ENCODE assay signal across 12 mouse cellular contexts in genomic region chr6:67159224-67159623, GRCm38 (mm10).
DNase-seq lines count a peak whose midpoint lies in the region; ATAC-seq and TF ChIP-seq lines count a peak whose summit lies in the region.
"Had no signal": no experiment of that assay in that cellular context is flagged by ENCODE, and none has a peak within 500 bp of the region (broad histone marks: within the 10 kb centered on the region; RNA-seq: fewer than 3 reads in every experiment).

No protein-coding gene starts in this region.

- no peak overlapping the region for H3K27ac ChIP-seq in forebrain, embryonic 13.5 days
- H3K27ac ChIP-seq in forebrain, embryonic 12.5 days: no peak overlapping the region
- no peak overlapping the region for H3K27ac ChIP-seq in lung, embryonic 14.5 days (ENCODE audit: low read depth)
- peak overlapping the region; percentile 99 for H3K27ac ChIP-seq in liver, embryonic 14.5 days
- H3K27ac ChIP-seq: layer of hippocampus, adult 2 months; left cerebral cortex, adult 2 months; limb, embryonic 13.5 days had no signal

- no peak for TF ChIP-seq CTCF in lung, embryonic 14.5 days (IDR thresholded peaks at IDR 0.05; ENCODE audit: low read depth)
- no peak for TF ChIP-seq CTCF in liver, embryonic 14.5 days (IDR thresholded peaks at IDR 0.05; ENCODE audit: low read depth)

- peak overlapping the region; percentile 38; the same call in 1 of the 2 replicates for H3K4me2 ChIP-seq in forebrain, embryonic 13.5 days
- H3K4me2 ChIP-seq in forebrain, embryonic 12.5 days: no peak overlapping the region
- H3K4me2 ChIP-seq in lung, embryonic 14.5 days: 0 out of 2 replicates have a peak overlapping the region, but pooled peaks have one; percentile 6
- peak overlapping the region; percentile 63 for H3K4me2 ChIP-seq in liver, embryonic 14.5 days (ENCODE audit: low read depth)
- H3K4me2 ChIP-seq in myocyte (ENCODE audit: low read depth): peak overlapping the region; percentile 50

- ATAC-seq in forebrain, embryonic 13.5 days: no peak
- no peak for ATAC-seq in forebrain, embryonic 12.5 days (ENCODE audit: low FRiP score)
- no peak for ATAC-seq in lung, embryonic 14.5 days (ENCODE audit: insufficient read depth)
- no peak for ATAC-seq in liver, embryonic 14.5 days (ENCODE audit: insufficient read depth)

- TF ChIP-seq POLR2A in myocyte (IDR thresholded peaks at IDR 0.05; ENCODE audit: insufficient read length, low read depth): no peak

- no peaks in the 10 kb centered on the region for H3K36me3 ChIP-seq in forebrain, embryonic 13.5 days (ENCODE audit: poor library complexity, severe bottlenecking)
- no peaks in the 10 kb centered on the region for H3K36me3 ChIP-seq in forebrain, embryonic 12.5 days (replicated peaks)
- no peaks in the 10 kb centered on the region for H3K36me3 ChIP-seq in lung, embryonic 14.5 days (ENCODE audit: insufficient read depth)
- no peaks in the 10 kb centered on the region for H3K36me3 ChIP-seq in liver, embryonic 14.5 days (replicated peaks; ENCODE audit: control insufficient read depth, insufficient read depth, low read depth)
- no peaks in the 10 kb centered on the region for H3K36me3 ChIP-seq in myocyte (ENCODE audit: control insufficient read depth, insufficient read depth)
- H3K36me3 ChIP-seq: limb, embryonic 13.5 days had no signal

- TF ChIP-seq EP300 in liver, embryonic 14.5 days (IDR thresholded peaks at IDR 0.05; ENCODE audit: low read depth): no peak

- no peaks in the 10 kb centered on the region for H3K9me3 ChIP-seq in forebrain, embryonic 13.5 days (replicated peaks)
- no peaks in the 10 kb centered on the region for H3K9me3 ChIP-seq in forebrain, embryonic 12.5 days
- H3K9me3 ChIP-seq in lung, embryonic 14.5 days (ENCODE audit: low read depth, low read length): no peaks in the 10 kb centered on the region
- no peaks in the 10 kb centered on the region for H3K9me3 ChIP-seq in liver, embryonic 14.5 days (ENCODE audit: control insufficient read depth, low read length)
- H3K9me3 ChIP-seq: limb, embryonic 13.5 days had no signal

- H3K79me2 ChIP-seq in myocyte (ENCODE audit: control insufficient read depth, insufficient read depth): no peaks in the 10 kb centered on the region

- H3ac ChIP-seq in myocyte (ENCODE audit: control insufficient read depth, insufficient read length): no peak overlapping the region

- H3K4me1 ChIP-seq in forebrain, embryonic 13.5 days: no peaks in the 10 kb centered on the region
- H3K4me1 ChIP-seq in forebrain, embryonic 12.5 days: no peaks in the 10 kb centered on the region
- H3K4me1 ChIP-seq in lung, embryonic 14.5 days (ENCODE audit: insufficient read depth): no peaks in the 10 kb centered on the region
- peaks cover 52 to 53% of the 10 kb centered on the region in 2 experiments for H3K4me1 ChIP-seq in liver, embryonic 14.5 days (replicated peaks; ENCODE audit: control insufficient read depth in 2 of 2, insufficient read depth in 2 of 2, low read length in 1 of 2)
- H3K4me1 ChIP-seq: limb, embryonic 13.5 days had no signal

- H3K9ac ChIP-seq in forebrain, embryonic 13.5 days: no peak overlapping the region
- no peak overlapping the region for H3K9ac ChIP-seq in forebrain, embryonic 12.5 days
- no peak overlapping the region for H3K9ac ChIP-seq in lung, embryonic 14.5 days
- no peak overlapping the region for H3K9ac ChIP-seq in liver, embryonic 14.5 days (replicated peaks)
- H3K9ac ChIP-seq: limb, embryonic 13.5 days had no signal

- no peaks in the 10 kb centered on the region for H3K27me3 ChIP-seq in forebrain, embryonic 13.5 days
- H3K27me3 ChIP-seq in forebrain, embryonic 12.5 days: no peaks in the 10 kb centered on the region
- H3K27me3 ChIP-seq in lung, embryonic 14.5 days (ENCODE audit: insufficient read depth, low read length): no peaks in the 10 kb centered on the region
- no peaks in the 10 kb centered on the region for H3K27me3 ChIP-seq in liver, embryonic 14.5 days (ENCODE audit: control insufficient read depth, insufficient read depth, low read length)
- no peaks in the 10 kb centered on the region for H3K27me3 ChIP-seq in myocyte (ENCODE audit: control insufficient read depth, insufficient read depth, insufficient read length)
- H3K27me3 ChIP-seq: limb, embryonic 13.5 days had no signal

- 30% methylated on average over 2 of the region's 2 CpGs for WGBS in forebrain, embryonic 13.5 days
- WGBS in forebrain, embryonic 12.5 days: 10% methylated on average over 2 of the region's 2 CpGs
- WGBS in lung, embryonic 14.5 days: 22% methylated on average over 2 of the region's 2 CpGs
- WGBS in liver, embryonic 14.5 days (ENCODE audit: insufficient replicate concordance): 15% methylated on average over 2 of the region's 2 CpGs

- intact Hi-C loops in left cerebral cortex, postnatal 4 days (cut with DNase I): loop anchor here (5.0 to 10.0 kb wide), 3 partner anchors 122 to 314 kb away; partner anchors contain the start of gene Gadd45a

- no peak overlapping the region for H3K4me3 ChIP-seq in forebrain, embryonic 13.5 days
- no peak overlapping the region for H3K4me3 ChIP-seq in forebrain, embryonic 12.5 days (replicated peaks)
- no peak overlapping the region for H3K4me3 ChIP-seq in lung, embryonic 14.5 days (ENCODE audit: low read depth, low read length)
- no peak overlapping the region for H3K4me3 ChIP-seq in liver, embryonic 14.5 days (ENCODE audit: insufficient read depth in 1 of 2, low read depth in 2 of 2, low read length in 2 of 2)
- no peak overlapping the region for H3K4me3 ChIP-seq in myocyte
- H3K4me3 ChIP-seq: erythroblast, embryonic 14.5 days; layer of hippocampus, adult 2 months; left cerebral cortex, adult 2 months; limb, embryonic 13.5 days had no signal

- no peak for DNase-seq in lung, embryonic 14.5 days
- DNase-seq in lung, postnatal 14 days: no peak
- no peak for DNase-seq in liver, embryonic 14.5 days (ENCODE audit: low read depth in 3 of 3, low spot score in 3 of 3)
- no peak for DNase-seq in layer of hippocampus, adult 11-12 months (ENCODE audit: low spot score)
- DNase-seq in left cerebral cortex, postnatal 4 days: no peak

TF ChIP-seq in myocyte, 11 proteins besides CTCF, POLR2A, EP300 and RAD21:
- TF ChIP-seq MYOD1 (IDR thresholded peaks at IDR 0.05; ENCODE audit: control insufficient read depth in 1 of 3, insufficient read length in 2 of 3, low read depth in 2 of 3) (no peak), REST (IDR thresholded peaks at IDR 0.05; ENCODE audit: insufficient read depth, insufficient read length) (no peak), CEBPB (IDR thresholded peaks at IDR 0.05; ENCODE audit: insufficient read depth, poor library complexity, severe bottlenecking) (no peak), TCF12 (IDR thresholded peaks at IDR 0.05; ENCODE audit: insufficient read depth, poor library complexity, severe bottlenecking) (no peak), USF1 (IDR thresholded peaks at IDR 0.05; ENCODE audit: low read depth) (no peak)
TF ChIP-seq in myocyte: peak in this region for 0.
